Mouse (Mus musculus): ENCODE measurements around the gene Trp53i13.
A peak's percentile ranks its signal among the peaks of the same experiment; 100 is the strongest.
"Not testable (repeated sequence)": the region's sequence is repeated elsewhere in the genome, so short reads cannot be mapped to it uniquely, and the experiment has no call there.

Trp53i13 gene

GRCm38 (mm10) chr11:77515637-77516552 lies at the start of gene Trp53i13:
TSS of gene Trp53i13 (minus strand) at chr11:77515980.
- no peak for DNase-seq (ENCODE audit: low spot score in 2 of 2)

- no peak for DNase-seq (ENCODE audit: low spot score in 2 of 2)
These were observed 29.5 kb upstream of the Trp53i13 start for GRCm38 (mm10) chr11:77545261-77545660.

GRCm38 (mm10) chr11:77532202-77532846 lies 16.5 kb upstream of the Trp53i13 start:
- DNase-seq (ENCODE audit: low spot score in 2 of 2): no peak

GRCm38 (mm10) chr11:77530862-77531261 lies 15.1 kb upstream of the Trp53i13 start:
- no peak for DNase-seq (ENCODE audit: low spot score in 2 of 2)

- DNase-seq (ENCODE audit: low spot score in 2 of 2): no peak
These were observed 13.9 kb upstream of the Trp53i13 start for GRCm38 (mm10) chr11:77529644-77530043.

GRCm38 (mm10) chr11:77528420-77528819 lies 12.6 kb upstream of the Trp53i13 start:
- not testable (repeated sequence) for DNase-seq (ENCODE audit: low spot score in 2 of 2)

- no peak for DNase-seq (ENCODE audit: low spot score in 2 of 2)
These were observed 10.2 kb upstream of the Trp53i13 start for GRCm38 (mm10) chr11:77525804-77526486.

- no peak for DNase-seq (ENCODE audit: low spot score in 2 of 2)
These were observed 5.1 kb upstream of the Trp53i13 start for GRCm38 (mm10) chr11:77520601-77521529.

GRCm38 (mm10) chr11:77519043-77519442 lies 3.3 kb upstream of the Trp53i13 start, which contains the start of gene Gm10392:
TSS of gene Gm10392 (minus strand) at chr11:77519198.
- no peak for DNase-seq (ENCODE audit: low spot score in 2 of 2)

GRCm38 (mm10) chr11:77518051-77518798 lies 2.4 kb upstream of the Trp53i13 start:
- no peak for DNase-seq (ENCODE audit: low spot score in 2 of 2)

- DNase-seq (ENCODE audit: low spot score in 2 of 2): no peak
These were observed 1.0 kb upstream of the Trp53i13 start for GRCm38 (mm10) chr11:77516553-77517425.

GRCm38 (mm10) chr11:77514832-77515636 lies 746 bp downstream of the Trp53i13 start, which contains the start of gene Abhd15:
TSS of gene Abhd15 (plus strand) at chr11:77515121.
- peak in 1 of 2 experiments; percentile 57 for DNase-seq (ENCODE audit: low spot score in 2 of 2)

GRCm38 (mm10) chr11:77514281-77514831 lies 1.4 kb downstream of the Trp53i13 start:
- no peak for DNase-seq (ENCODE audit: low spot score in 2 of 2)

- DNase-seq (ENCODE audit: low spot score in 2 of 2): no peak
These were observed 2.0 kb downstream of the Trp53i13 start for GRCm38 (mm10) chr11:77513811-77514170.

- DNase-seq (ENCODE audit: low spot score in 2 of 2): peak in 1 of 2 experiments; percentile 84
These were observed 2.6 kb downstream of the Trp53i13 start for GRCm38 (mm10) chr11:77512891-77513810.

- DNase-seq (ENCODE audit: low spot score in 2 of 2): no peak
These were observed 4.4 kb downstream of the Trp53i13 start for GRCm38 (mm10) chr11:77511336-77511735.
